Mouse (Mus musculus) retina, adult 2 months (tissue): ENCODE data around the gene Ddhd1.

Source experiments
- DNase-seq: peaks from one replicate; pipeline ENCODE4 v3.0.0-alpha.2; 2012; ENCODE audit warnings: low read depth, low spot score

Ddhd1 gene

GRCm38 (mm10) chr14:45657641-45658611 is at the start of gene Ddhd1:
Gene Ddhd1 (minus strand): TSS chr14:45658143.
- peak; percentile 82 for DNase-seq

- no peak for DNase-seq
Observed at GRCm38 (mm10) chr14:45707176-45707910, 49.4 kb upstream of the Ddhd1 start.

- no peak for DNase-seq
Observed at GRCm38 (mm10) chr14:45700031-45700572, 42.2 kb upstream of the Ddhd1 start.

- no peak for DNase-seq
Observed at GRCm38 (mm10) chr14:45698867-45699266, 40.9 kb upstream of the Ddhd1 start.

- DNase-seq: no peak
Observed at GRCm38 (mm10) chr14:45696098-45696497, 38.2 kb upstream of the Ddhd1 start.

- DNase-seq: no peak
Observed at GRCm38 (mm10) chr14:45693891-45694290, 35.9 kb upstream of the Ddhd1 start.

- peak; percentile 22 for DNase-seq
Observed at GRCm38 (mm10) chr14:45690520-45691246, 32.7 kb upstream of the Ddhd1 start.

GRCm38 (mm10) chr14:45685313-45685712 is 27.4 kb upstream of the Ddhd1 start:
- no peak for DNase-seq

GRCm38 (mm10) chr14:45676722-45677121 is 18.8 kb upstream of the Ddhd1 start:
- no peak for DNase-seq

- DNase-seq: no peak
Observed at GRCm38 (mm10) chr14:45668325-45668724, 10.4 kb upstream of the Ddhd1 start.

- no peak for DNase-seq
Observed at GRCm38 (mm10) chr14:45667231-45667630, 9.3 kb upstream of the Ddhd1 start.

- no peak for DNase-seq
Observed at GRCm38 (mm10) chr14:45661575-45661974, 3.6 kb upstream of the Ddhd1 start.

GRCm38 (mm10) chr14:45660315-45660714 is 2.4 kb upstream of the Ddhd1 start:
- no peak for DNase-seq

GRCm38 (mm10) chr14:45656831-45657640 is 907 bp downstream of the Ddhd1 start:
- no peak for DNase-seq

GRCm38 (mm10) chr14:45654876-45655416 is 3.0 kb downstream of the Ddhd1 start:
- DNase-seq: no peak

- DNase-seq: no peak
Observed at GRCm38 (mm10) chr14:45653756-45654155, 4.2 kb downstream of the Ddhd1 start.

- no peak for DNase-seq
Observed at GRCm38 (mm10) chr14:45648999-45649818, 8.7 kb downstream of the Ddhd1 start.

- no peak for DNase-seq
Observed at GRCm38 (mm10) chr14:45648144-45648543, 9.8 kb downstream of the Ddhd1 start.

- no peak for DNase-seq
Observed at GRCm38 (mm10) chr14:45647632-45648031, 10.3 kb downstream of the Ddhd1 start.

GRCm38 (mm10) chr14:45647175-45647574 is 10.8 kb downstream of the Ddhd1 start:
- DNase-seq: no peak
